In genomic region chr10:60558491-60558927, GRCm38 (mm10) we compare ENCODE assay signal across 9 mouse cellular contexts.
DNase-seq lines count a peak whose midpoint lies in the region; ATAC-seq and TF ChIP-seq lines count a peak whose summit lies in the region.
"Had no signal": no experiment of that assay in that cellular context is flagged by ENCODE, and none has a peak within 500 bp of the region (broad histone marks: within the 10 kb centered on the region; RNA-seq: fewer than 3 reads in every experiment).

No protein-coding gene starts in this region.

- H3K4me2 ChIP-seq in kidney, embryonic 15.5 days = no peak overlapping the region
- no peak overlapping the region for H3K4me2 ChIP-seq in forebrain, postnatal 0 days (ENCODE audit: low read depth)

- ATAC-seq in kidney, embryonic 15.5 days (replicated peaks; ENCODE audit: low FRiP score) = no peak
- peak; percentile 5; the same call in 1 of the 2 replicates for ATAC-seq in forebrain, postnatal 0 days
- no peak for ATAC-seq in monocyte, adult 5-6 weeks (replicated peaks; ENCODE audit: insufficient number of reproducible peaks, low FRiP score, low TSS enrichment, poor library complexity, severe bottlenecking)
- ATAC-seq: CD4-positive, CD25-positive, alpha-beta regulatory T cell, adult 4 months had no signal

- 22% methylated on average over 9 of the region's 9 CpGs for WGBS in kidney, embryonic 15.5 days
- 30% methylated on average over 9 of the region's 9 CpGs for WGBS in forebrain, postnatal 0 days
- 30% methylated on average over 9 of the region's 9 CpGs for WGBS in kidney, adult 2 months

- peaks cover 14% of the 10 kb centered on the region for H3K4me1 ChIP-seq in kidney, embryonic 15.5 days
- no peaks in the 10 kb centered on the region for H3K4me1 ChIP-seq in forebrain, postnatal 0 days (ENCODE audit: insufficient read depth)
- H3K4me1 ChIP-seq in kidney, adult 2 months (ENCODE audit: control insufficient read depth, insufficient read depth, low read length) = no peaks in the 10 kb centered on the region

- no peak overlapping the region for H3K9ac ChIP-seq in kidney, embryonic 15.5 days
- no peak overlapping the region for H3K9ac ChIP-seq in forebrain, postnatal 0 days

- no peaks in the 10 kb centered on the region for H3K36me3 ChIP-seq in kidney, embryonic 15.5 days
- H3K36me3 ChIP-seq in forebrain, postnatal 0 days (ENCODE audit: insufficient read depth) = no peaks in the 10 kb centered on the region
- no peaks in the 10 kb centered on the region for H3K36me3 ChIP-seq in kidney, adult 2 months (ENCODE audit: control insufficient read depth, insufficient read depth, low read length)

- peak; percentile 15 for DNase-seq in kidney, adult 11 months
- DNase-seq in forebrain, postnatal 0 days = no peak
- DNase-seq in kidney, adult 2 months = peak; percentile 55
- DNase-seq in lung, postnatal 36 days = peak; percentile 56
- DNase-seq in urinary bladder, postnatal 36 days (ENCODE audit: low spot score in 2 of 2) = no peak
- DNase-seq in spleen, adult 18-20 months = no peak

- no peaks in the 10 kb centered on the region for H3K9me3 ChIP-seq in kidney, embryonic 15.5 days (replicated peaks)
- H3K9me3 ChIP-seq in forebrain, postnatal 0 days (ENCODE audit: low read length) = no peaks in the 10 kb centered on the region

- no peak overlapping the region for H3K4me3 ChIP-seq in kidney, embryonic 15.5 days (replicated peaks)
- no peak overlapping the region for H3K4me3 ChIP-seq in forebrain, postnatal 0 days (ENCODE audit: low read depth, low read length)
- no peak overlapping the region for H3K4me3 ChIP-seq in kidney, adult 2 months (ENCODE audit: insufficient read depth, low read depth, low read length)

- H3K27ac ChIP-seq in kidney, embryonic 15.5 days = no peak overlapping the region
- H3K27ac ChIP-seq in forebrain, postnatal 0 days (ENCODE audit: low read depth, low read length) = no peak overlapping the region
- no peak overlapping the region for H3K27ac ChIP-seq in kidney, adult 2 months (ENCODE audit: insufficient read depth, low read depth, low read length)

- no peak for TF ChIP-seq CTCF in forebrain, postnatal 0 days (IDR thresholded peaks at IDR 0.05; ENCODE audit: low read depth)
- no peak for TF ChIP-seq CTCF in kidney, adult 2 months (conservative IDR thresholded peaks at IDR 0.05; ENCODE audit: insufficient read depth, insufficient read length, low read depth, low read length)

- TF ChIP-seq POLR2A in kidney, adult 2 months (IDR thresholded peaks at IDR 0.05; ENCODE audit: low read depth, low read length) = no peak

- H3K27me3 ChIP-seq in kidney, embryonic 15.5 days = no peaks in the 10 kb centered on the region
- H3K27me3 ChIP-seq in forebrain, postnatal 0 days (ENCODE audit: insufficient read depth, low read length) = no peaks in the 10 kb centered on the region
- H3K27me3 ChIP-seq in kidney, adult 2 months (replicated peaks; ENCODE audit: control insufficient read depth, insufficient read depth, low read length) = no peaks in the 10 kb centered on the region

Comparison
In these comparisons a context has a peak if more than half of its experiments do, and no peak if none do; other contexts are left out.
1. DNase-seq: peak in kidney, adult 11 months (single experiment), kidney, adult 2 months (single experiment) and lung, postnatal 36 days (single experiment); none in forebrain, postnatal 0 days (single experiment), urinary bladder, postnatal 36 days (0 of 2) and spleen, adult 18-20 months (0 of 2).